Mouse (Mus musculus) embryonic facial prominence, embryonic 13.5 days (tissue): ENCODE measurements at regions not wholly inside any gene's neighbourhood (a gene's known extent, or its start where the extent isn't known, plus 50 kb on each side); places are given as distances from the start of the nearest gene placed in this dataset.

ENCODE experiments used
- ATAC-seq: fragments of 200-750 bp; cut with Nextera tagmentation; 2 replicates; pipeline ENCODE4 v1.8.0; 2017; ENCODE audit warnings: low read depth; ENCODE audit not compliant: insufficient number of reproducible peaks, insufficient read depth, low FRiP score, low TSS enrichment
- H3K27ac ChIP-seq: fragments of 300-500 bp; sonication (generic); 2 replicates; pipeline ENCODE4 v1.5.1; 2015; ENCODE audit warnings: moderate library complexity, mild to moderate bottlenecking, inconsistent platforms
- H3K27me3 ChIP-seq: fragments of 300-500 bp; sonication (generic); 2 replicates; pipeline ENCODE4 v1.6.1; 2015; ENCODE audit warnings: mild to moderate bottlenecking, inconsistent platforms
- H3K36me3 ChIP-seq: fragments of 300-500 bp; sonication (generic); 2 replicates; pipeline ENCODE4 v1.6.1; 2015; ENCODE audit warnings: mild to moderate bottlenecking, inconsistent platforms
- H3K4me1 ChIP-seq: fragments of 300-500 bp; sonication (generic); 2 replicates; pipeline ENCODE4 v1.6.1; 2015; ENCODE audit warnings: inconsistent platforms
- H3K4me2 ChIP-seq: fragments of 300-500 bp; sonication (generic); 2 replicates; pipeline ENCODE4 v1.6.1; 2015; ENCODE audit warnings: moderate library complexity, mild to moderate bottlenecking, inconsistent platforms
- H3K4me3 ChIP-seq: fragments of 300-500 bp; sonication (generic); 2 replicates; pipeline ENCODE4 v1.5.1; 2015; ENCODE audit warnings: mild to moderate bottlenecking, inconsistent platforms
- H3K9ac ChIP-seq: fragments of 300-500 bp; sonication (generic); 2 replicates; pipeline ENCODE4 v1.6.1; 2015; ENCODE audit warnings: mild to moderate bottlenecking, inconsistent platforms
- H3K9me3 ChIP-seq: fragments of 300-500 bp; sonication (generic); 2 replicates; pipeline ENCODE4 v1.6.1; 2016; ENCODE audit warnings: inconsistent platforms
- WGBS: fragments of 180-500 bp; shearing (Covaris S2); methylation state at CpG from one replicate; pipeline ENCODE4 v1.1.7; 2015; ENCODE audit warnings: mixed read lengths; 5-methylcytosine and 5-hydroxymethylcytosine counted together

GRCm38 (mm10) chr14:74112603-74113002, 451.6 kb downstream of the Gm21750 start:
- no peak for ATAC-seq
- H3K27ac ChIP-seq = no peak overlapping the region
- H3K4me2 ChIP-seq = no peak overlapping the region
- WGBS = 76% methylated on average over 2 of the region's 2 CpGs
- no peaks in the 10 kb centered on the region for H3K27me3 ChIP-seq
- no peak overlapping the region for H3K9ac ChIP-seq
- peaks cover 4% of the 10 kb centered on the region; the same call in 1 of the 2 replicates for H3K4me1 ChIP-seq
- no peaks in the 10 kb centered on the region for H3K36me3 ChIP-seq
- H3K9me3 ChIP-seq = no peaks in the 10 kb centered on the region
- H3K4me3 ChIP-seq = no peak overlapping the region

- Histone ChIP-seq H3K27me3 (no peaks in the 10 kb centered on the region), H3K4me2 (no peak overlapping the region), H3K9ac (no peak overlapping the region), H3K4me1 (peaks cover 4% of the 10 kb centered on the region; the same call in 1 of the 2 replicates), H3K4me3 (no peak overlapping the region), H3K9me3 (no peaks in the 10 kb centered on the region), H3K27ac (no peak overlapping the region), H3K36me3 (no peaks in the 10 kb centered on the region)
- ATAC-seq = no peak
- 54% methylated on average over 5 of the region's 5 CpGs for WGBS
These were observed 452.1 kb downstream of the Gm21750 start for GRCm38 (mm10) chr14:74113116-74113515.

GRCm38 (mm10) chr14:74113556-74113955, 452.5 kb downstream of the Gm21750 start:
- Histone ChIP-seq H3K9me3 (no peaks in the 10 kb centered on the region), H3K27ac (no peak overlapping the region), H3K4me3 (no peak overlapping the region), H3K9ac (no peak overlapping the region), H3K36me3 (no peaks in the 10 kb centered on the region), H3K4me1 (peaks cover 4% of the 10 kb centered on the region; the same call in 1 of the 2 replicates), H3K27me3 (no peaks in the 10 kb centered on the region), H3K4me2 (no peak overlapping the region)
- no peak for ATAC-seq
- WGBS = 75% methylated on average over 3 of the region's 3 CpGs

- 74% methylated on average over 2 of the region's 2 CpGs for WGBS
- no peak overlapping the region for H3K27ac ChIP-seq
- H3K9ac ChIP-seq = no peak overlapping the region
- H3K4me1 ChIP-seq = no peaks in the 10 kb centered on the region
- ATAC-seq = no peak
- no peaks in the 10 kb centered on the region for H3K36me3 ChIP-seq
- no peaks in the 10 kb centered on the region for H3K27me3 ChIP-seq
- H3K4me2 ChIP-seq = no peak overlapping the region
- H3K4me3 ChIP-seq = no peak overlapping the region
- no peaks in the 10 kb centered on the region for H3K9me3 ChIP-seq
These were observed 456.7 kb downstream of the Gm21750 start for GRCm38 (mm10) chr14:74117686-74118085.

GRCm38 (mm10) chr14:74145202-74145700, 484.2 kb downstream of the Gm21750 start:
- Histone ChIP-seq H3K36me3 (no peaks in the 10 kb centered on the region), H3K4me2 (no peak overlapping the region)
- no peak for ATAC-seq

GRCm38 (mm10) chr14:74166221-74166620, 474.4 kb upstream of the Htr2a start:
- Histone ChIP-seq H3K9ac (no peak overlapping the region), H3K4me2 (no peak overlapping the region), H3K27ac (no peak overlapping the region), H3K27me3 (no peaks in the 10 kb centered on the region), H3K4me1 (0 out of 2 replicates have a peak, but pooled peaks cover 2% of the 10 kb centered on the region), H3K36me3 (no peaks in the 10 kb centered on the region), H3K9me3 (no peaks in the 10 kb centered on the region), H3K4me3 (no peak overlapping the region)
- ATAC-seq = no peak
- 89% methylated on average over 2 of the region's 2 CpGs for WGBS

More at GRCm38 (mm10) chr14:74145202-74145700, 484.2 kb downstream of the Gm21750 start:
- H3K9ac ChIP-seq = no peak overlapping the region
- no peaks in the 10 kb centered on the region for H3K9me3 ChIP-seq
- WGBS = 87% methylated on average over 4 of the region's 4 CpGs
- H3K4me1 ChIP-seq = no peaks in the 10 kb centered on the region
- no peak overlapping the region for H3K4me3 ChIP-seq
- H3K27ac ChIP-seq = no peak overlapping the region
- no peaks in the 10 kb centered on the region for H3K27me3 ChIP-seq

GRCm38 (mm10) chr14:74169131-74169875, 471.3 kb upstream of the Htr2a start:
- no peak overlapping the region for H3K9ac ChIP-seq
- H3K4me2 ChIP-seq = no peak overlapping the region
- 0 out of 2 replicates have a peak, but pooled peaks cover 2% of the 10 kb centered on the region for H3K4me1 ChIP-seq
- H3K4me3 ChIP-seq = no peak overlapping the region
- no peak overlapping the region for H3K27ac ChIP-seq
- WGBS = 88% methylated on average over 2 of the region's 2 CpGs
- H3K9me3 ChIP-seq = no peaks in the 10 kb centered on the region
- no peaks in the 10 kb centered on the region for H3K27me3 ChIP-seq
- H3K36me3 ChIP-seq = no peaks in the 10 kb centered on the region
- ATAC-seq = no peak

- no peak for ATAC-seq
- Histone ChIP-seq H3K9me3 (no peaks in the 10 kb centered on the region), H3K27ac (no peak overlapping the region), H3K27me3 (no peaks in the 10 kb centered on the region), H3K36me3 (no peaks in the 10 kb centered on the region), H3K4me3 (no peak overlapping the region), H3K9ac (no peak overlapping the region), H3K4me2 (no peak overlapping the region), H3K4me1 (no peaks in the 10 kb centered on the region)
- 82% methylated on average over 2 of the region's 2 CpGs for WGBS
These were observed 460.6 kb upstream of the Htr2a start for GRCm38 (mm10) chr14:74180066-74180465.

- Histone ChIP-seq H3K4me3 (no peak overlapping the region), H3K27ac (no peak overlapping the region), H3K27me3 (no peaks in the 10 kb centered on the region), H3K4me2 (no peak overlapping the region), H3K36me3 (no peaks in the 10 kb centered on the region), H3K9ac (no peak overlapping the region), H3K4me1 (no peaks in the 10 kb centered on the region), H3K9me3 (no peaks in the 10 kb centered on the region)
- WGBS = 85% methylated on average over 4 of the region's 4 CpGs
- no peak for ATAC-seq
These were observed 457.6 kb upstream of the Htr2a start for GRCm38 (mm10) chr14:74182996-74183395.

GRCm38 (mm10) chr14:74201710-74202109, 438.9 kb upstream of the Htr2a start:
- no peak overlapping the region for H3K27ac ChIP-seq
- 88% methylated on average over 2 of the region's 2 CpGs for WGBS
- no peak overlapping the region for H3K4me2 ChIP-seq
- no peak overlapping the region for H3K4me3 ChIP-seq
- no peak for ATAC-seq
- H3K9me3 ChIP-seq = no peaks in the 10 kb centered on the region
- H3K4me1 ChIP-seq = no peaks in the 10 kb centered on the region
- H3K36me3 ChIP-seq = no peaks in the 10 kb centered on the region
- no peak overlapping the region for H3K9ac ChIP-seq
- H3K27me3 ChIP-seq = no peaks in the 10 kb centered on the region

GRCm38 (mm10) chr14:74205011-74205410, 435.6 kb upstream of the Htr2a start:
- ATAC-seq = no peak
- no peak overlapping the region for H3K9ac ChIP-seq
- H3K4me2 ChIP-seq = no peak overlapping the region
- H3K36me3 ChIP-seq = no peaks in the 10 kb centered on the region
- no peaks in the 10 kb centered on the region for H3K9me3 ChIP-seq
- WGBS = 66% methylated on average over 1 of the region's 1 CpGs
- H3K27me3 ChIP-seq = no peaks in the 10 kb centered on the region
- no peak overlapping the region for H3K27ac ChIP-seq
- H3K4me1 ChIP-seq = no peaks in the 10 kb centered on the region
- H3K4me3 ChIP-seq = no peak overlapping the region

GRCm38 (mm10) chr14:74217914-74218446, 422.7 kb upstream of the Htr2a start:
- Histone ChIP-seq H3K9me3 (no peaks in the 10 kb centered on the region), H3K4me3 (no peak overlapping the region), H3K4me1 (no peaks in the 10 kb centered on the region), H3K27me3 (no peaks in the 10 kb centered on the region), H3K27ac (no peak overlapping the region), H3K36me3 (no peaks in the 10 kb centered on the region), H3K4me2 (no peak overlapping the region), H3K9ac (no peak overlapping the region)
- WGBS = 86% methylated on average over 2 of the region's 2 CpGs
- ATAC-seq = no peak
